Mouse (Mus musculus) kidney, postnatal 0 days (tissue): ENCODE data around the gene Gpr12. TPM values are rescaled to one million over a fixed set of nuclear protein-coding genes. Genes with fewer than 3 reads are reported as not detected.

Experiments
- ATAC-seq: fragments of 200-750 bp; cut with Nextera tagmentation; replicated peaks from 2 replicates; pipeline ENCODE4 v1.8.0; 2017; ENCODE audit warnings: low read depth, moderate number of reproducible peaks, moderate TSS enrichment, moderate library complexity; ENCODE audit not compliant: low FRiP score
- DNase-seq: peaks from one replicate; pipeline ENCODE4 v3.0.0-alpha.2; 2016; ENCODE audit warnings: low spot score
- H3K27ac ChIP-seq: fragments of 300-500 bp; sonication (generic); 2 replicates; pipeline ENCODE4 v1.5.1; 2014; ENCODE audit warnings: mild to moderate bottlenecking
- H3K27me3 ChIP-seq: fragments of 300-500 bp; sonication (generic); 2 replicates; pipeline ENCODE4 v1.6.1; 2014; ENCODE audit warnings: low read length, mixed read lengths; ENCODE audit not compliant: insufficient read depth
- H3K36me3 ChIP-seq: fragments of 300-500 bp; sonication (generic); 2 replicates; pipeline ENCODE4 v1.6.1; 2014; ENCODE audit warnings: low read length, mixed read lengths; ENCODE audit not compliant: insufficient read depth
- H3K4me1 ChIP-seq: fragments of 300-500 bp; sonication (generic); replicated peaks from 2 replicates; pipeline ENCODE4 v1.6.1; 2014; ENCODE audit warnings: antibody characterized with exemption, low read length, mixed read lengths; ENCODE audit not compliant: insufficient read depth
- H3K4me2 ChIP-seq: fragments of 300-500 bp; sonication (generic); 2 replicates; pipeline ENCODE4 v1.6.1; 2014; ENCODE audit warnings: mild to moderate bottlenecking, low read length, moderate library complexity, mixed read lengths
- H3K4me3 ChIP-seq: fragments of 300-500 bp; sonication (generic); replicated peaks from 2 replicates; pipeline ENCODE4 v1.5.1; 2014; ENCODE audit warnings: low read depth, low read length
- H3K9ac ChIP-seq: fragments of 300-500 bp; sonication (generic); 2 replicates; pipeline ENCODE4 v1.6.1; 2014; ENCODE audit warnings: low read depth, low read length
- H3K9me3 ChIP-seq: fragments of 300-500 bp; sonication (generic); replicated peaks from 2 replicates; pipeline ENCODE4 v1.6.1; 2016; ENCODE audit warnings: low read length, inconsistent platforms, mixed read lengths
- CTCF ChIP-seq: IDR thresholded peaks from 2 replicates; pipeline ENCODE4 v1.5.1; 2016; ENCODE audit warnings: antibody characterized with exemption, low read depth, mild to moderate bottlenecking, moderate library complexity
- WGBS: fragments of 180-500 bp; shearing (Covaris S2); extraction: QIAGEN DNeasy Blood & Tissue Kit; methylation state at CpG from one replicate; pipeline ENCODE4 v1.1.7; 2014; 5-methylcytosine and 5-hydroxymethylcytosine counted together
- polyA plus RNA-seq: library from polyadenylated mRNA; unstranded; fragments of >200 nt; fragmentation: Nextera tagmentation; extraction: Ambion mirVana; gene quantifications from 2 replicates; pipeline ENCODE4 v1.2.1, GENCODE M21; 2015

Gpr12 gene
- polyA plus RNA-seq: 0.61 and 0.68 TPM in 2 replicates

- no peak within 1 kb of the TSS for H3K27ac ChIP-seq
- DNase-seq: no peak
- H3K4me3 ChIP-seq: peak within 1 kb of the TSS; percentile 44
- no peaks in the 10 kb centered on the region for H3K9me3 ChIP-seq
- peak within 1 kb of the TSS; percentile 85 for H3K4me2 ChIP-seq
- H3K36me3 ChIP-seq: no peaks in the 10 kb centered on the region
- H3K9ac ChIP-seq: 0 out of 2 replicates have a peak within 1 kb of the TSS, but pooled peaks have one; percentile 1
- no peak for TF ChIP-seq CTCF
- peak; percentile 52 for ATAC-seq
- peaks cover 19% of the 10 kb centered on the region for H3K27me3 ChIP-seq
- under 1% methylated on average over 58 of the region's 64 CpGs for WGBS
- no peaks in the 10 kb centered on the region for H3K4me1 ChIP-seq
These were observed at the start of gene Gpr12 for GRCm38 (mm10) chr5:146584478-146585306. Gene Gpr12, minus strand, starts transcription at chr5:146585239.

DNA sequence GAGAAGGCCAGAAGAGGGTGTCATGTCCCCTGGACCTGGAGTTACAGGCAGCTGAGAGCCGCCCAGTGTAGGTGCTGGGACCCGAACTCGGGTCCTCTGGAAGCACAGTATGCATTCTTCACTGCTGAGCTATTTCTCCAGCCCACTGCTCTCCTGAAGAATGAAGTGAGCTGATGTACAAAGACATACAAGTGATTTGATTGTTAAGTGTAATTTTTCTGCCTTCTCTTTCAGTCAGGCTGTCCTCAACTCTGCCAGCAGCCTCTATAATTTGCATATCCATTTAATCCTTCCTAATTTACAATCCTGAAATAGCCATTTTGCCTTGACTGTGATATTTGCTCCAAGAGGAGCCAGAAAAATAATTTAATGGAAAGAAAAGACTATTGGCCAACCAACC lies 46.6 kb upstream of the Gpr12 start:
- DNase-seq: no peak
- 77% methylated on average over 3 of the region's 3 CpGs for WGBS
- Histone ChIP-seq H3K27ac (no peak overlapping the region), H3K36me3 (no peaks in the 10 kb centered on the region), H3K4me2 (no peak overlapping the region), H3K4me3 (no peak overlapping the region), H3K9ac (no peak overlapping the region), H3K9me3 (no peaks in the 10 kb centered on the region), H3K27me3 (no peaks in the 10 kb centered on the region), H3K4me1 (no peaks in the 10 kb centered on the region)
- TF ChIP-seq CTCF: no peak
- ATAC-seq: no peak

GRCm38 (mm10) chr5:146630961-146631360 lies 45.9 kb upstream of the Gpr12 start:
- WGBS: 18% methylated on average over 4 of the region's 4 CpGs
- Histone ChIP-seq H3K27ac (no peak overlapping the region), H3K9me3 (no peaks in the 10 kb centered on the region), H3K4me2 (no peak overlapping the region), H3K4me3 (no peak overlapping the region), H3K4me1 (no peaks in the 10 kb centered on the region), H3K9ac (no peak overlapping the region), H3K36me3 (no peaks in the 10 kb centered on the region), H3K27me3 (no peaks in the 10 kb centered on the region)
- DNase-seq (no peak), ATAC-seq (no peak)
- no peak for TF ChIP-seq CTCF

- H3K27ac ChIP-seq: no peak overlapping the region
- 72% methylated on average over 10 of the region's 10 CpGs for WGBS
- no peaks in the 10 kb centered on the region for H3K27me3 ChIP-seq
- ATAC-seq: no peak
- no peak overlapping the region for H3K4me3 ChIP-seq
- no peak overlapping the region for H3K9ac ChIP-seq
- H3K4me2 ChIP-seq: no peak overlapping the region
- no peaks in the 10 kb centered on the region for H3K36me3 ChIP-seq
- H3K4me1 ChIP-seq: no peaks in the 10 kb centered on the region
- no peak for DNase-seq
- H3K9me3 ChIP-seq: no peaks in the 10 kb centered on the region
- TF ChIP-seq CTCF: peak; percentile 24; the same call in 1 of the 2 replicates
These were observed 44.6 kb upstream of the Gpr12 start for GRCm38 (mm10) chr5:146629636-146630035.

GRCm38 (mm10) chr5:146628804-146629203 lies 43.8 kb upstream of the Gpr12 start:
- no peak overlapping the region for H3K4me2 ChIP-seq
- no peaks in the 10 kb centered on the region for H3K27me3 ChIP-seq
- DNase-seq: no peak
- TF ChIP-seq CTCF: no peak
- no peak for ATAC-seq
- H3K9me3 ChIP-seq: no peaks in the 10 kb centered on the region
- H3K27ac ChIP-seq: no peak overlapping the region
- H3K36me3 ChIP-seq: no peaks in the 10 kb centered on the region
- H3K9ac ChIP-seq: no peak overlapping the region
- no peak overlapping the region for H3K4me3 ChIP-seq
- H3K4me1 ChIP-seq: no peaks in the 10 kb centered on the region
- 97% methylated on average over 1 of the region's 1 CpGs for WGBS

DNA sequence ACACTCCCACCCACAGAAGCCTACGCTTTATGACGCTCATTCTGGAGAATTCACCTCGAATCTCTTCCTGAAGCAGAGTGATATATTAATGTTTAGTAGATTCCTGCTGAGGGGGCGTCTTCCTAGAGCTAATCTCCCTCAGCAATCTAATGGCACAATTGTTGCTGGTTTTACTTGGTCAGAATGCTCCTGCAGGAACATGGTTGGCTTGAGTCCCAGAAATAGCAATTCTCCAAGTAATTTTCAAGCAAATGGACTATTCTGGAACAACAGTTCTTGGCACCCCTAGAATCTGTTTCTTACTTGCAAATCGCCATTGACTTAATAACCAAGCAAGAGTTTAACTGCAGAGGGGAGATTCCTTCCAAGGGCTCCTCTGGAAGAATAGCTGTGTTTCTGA lies 42.9 kb upstream of the Gpr12 start:
- TF ChIP-seq CTCF: no peak
- peak; percentile 66 for DNase-seq
- Histone ChIP-seq H3K9me3 (no peaks in the 10 kb centered on the region), H3K9ac (no peak overlapping the region), H3K4me2 (no peak overlapping the region), H3K4me3 (no peak overlapping the region), H3K36me3 (no peaks in the 10 kb centered on the region), H3K4me1 (no peaks in the 10 kb centered on the region), H3K27ac (no peak overlapping the region), H3K27me3 (no peaks in the 10 kb centered on the region)
- WGBS: 22% methylated on average over 5 of the region's 5 CpGs
- no peak for ATAC-seq
